Mouse (Mus musculus) limb, embryonic 12.5 days (tissue): ENCODE measurements at regions not wholly inside any gene's neighbourhood (a gene's known extent, or its start where the extent isn't known, plus 50 kb on each side); places are given as distances from the start of the nearest gene placed in this dataset.

ENCODE experiments used
- ATAC-seq: fragments of 200-750 bp; cut with Nextera tagmentation; 2 replicates; pipeline ENCODE4 v1.8.0; 2017; ENCODE audit warnings: low read depth, moderate TSS enrichment; ENCODE audit not compliant: insufficient number of reproducible peaks, insufficient read depth, low FRiP score, low TSS enrichment
- H3K27ac ChIP-seq: fragments of 300-500 bp; sonication (generic); 2 replicates; pipeline ENCODE4 v1.5.1; 2016; ENCODE audit warnings: mild to moderate bottlenecking, moderate library complexity
- H3K27me3 ChIP-seq: fragments of 300-500 bp; sonication (generic); 2 replicates; pipeline ENCODE4 v1.6.1; 2016; ENCODE audit warnings: mild to moderate bottlenecking, moderate library complexity
- H3K36me3 ChIP-seq: fragments of 300-500 bp; sonication (generic); 2 replicates; pipeline ENCODE4 v1.6.1; 2016; ENCODE audit warnings: mild to moderate bottlenecking, moderate library complexity
- H3K4me1 ChIP-seq: fragments of 300-500 bp; sonication (generic); replicated peaks from 2 replicates; pipeline ENCODE4 v1.6.1; 2016
- H3K4me2 ChIP-seq: fragments of 300-500 bp; sonication (generic); 2 replicates; pipeline ENCODE4 v1.6.1; 2016; ENCODE audit warnings: mild to moderate bottlenecking, moderate library complexity
- H3K4me3 ChIP-seq: fragments of 300-500 bp; sonication (generic); replicated peaks from 2 replicates; pipeline ENCODE4 v1.5.1; 2016; ENCODE audit warnings: mild to moderate bottlenecking
- H3K9ac ChIP-seq: fragments of 300-500 bp; sonication (generic); replicated peaks from 2 replicates; pipeline ENCODE4 v1.6.1; 2016; ENCODE audit warnings: mild to moderate bottlenecking, moderate library complexity
- H3K9me3 ChIP-seq: fragments of 300-500 bp; sonication (generic); 2 replicates; pipeline ENCODE4 v1.6.1; 2016; ENCODE audit warnings: mild to moderate bottlenecking, moderate library complexity
- WGBS: fragments of 180-500 bp; shearing (Covaris S2); methylation state at CpG from one replicate; pipeline ENCODE4 v1.1.7; 2016; 5-methylcytosine and 5-hydroxymethylcytosine counted together

DNA sequence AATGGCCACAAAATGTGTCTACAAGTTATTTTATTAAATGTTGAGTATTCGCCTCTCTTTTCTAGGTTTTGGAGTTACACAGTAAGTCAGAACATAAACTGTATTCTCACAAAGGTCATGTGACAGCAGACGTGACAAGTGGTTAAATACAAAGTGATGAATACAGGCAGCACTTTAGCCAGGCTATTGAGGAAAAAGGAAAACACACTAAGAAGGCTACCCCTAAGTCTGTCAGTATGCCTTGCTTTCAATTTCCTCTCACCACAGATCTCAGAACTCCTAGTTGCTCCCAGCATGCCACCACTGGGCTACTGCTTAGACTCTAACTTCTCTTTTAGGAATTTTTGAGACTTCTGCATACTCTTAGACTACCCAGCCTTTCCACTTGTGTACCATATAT lies 297.9 kb upstream of the Pex5l start:
- Histone ChIP-seq H3K4me2 (no peak overlapping the region), H3K9ac (no peak overlapping the region), H3K4me1 (no peaks in the 10 kb centered on the region), H3K4me3 (no peak overlapping the region), H3K27ac (no peak overlapping the region), H3K36me3 (no peaks in the 10 kb centered on the region), H3K27me3 (no peaks in the 10 kb centered on the region), H3K9me3 (no peaks in the 10 kb centered on the region)
- WGBS = 81% methylated on average over 2 of the region's 2 CpGs
- ATAC-seq = no peak

DNA sequence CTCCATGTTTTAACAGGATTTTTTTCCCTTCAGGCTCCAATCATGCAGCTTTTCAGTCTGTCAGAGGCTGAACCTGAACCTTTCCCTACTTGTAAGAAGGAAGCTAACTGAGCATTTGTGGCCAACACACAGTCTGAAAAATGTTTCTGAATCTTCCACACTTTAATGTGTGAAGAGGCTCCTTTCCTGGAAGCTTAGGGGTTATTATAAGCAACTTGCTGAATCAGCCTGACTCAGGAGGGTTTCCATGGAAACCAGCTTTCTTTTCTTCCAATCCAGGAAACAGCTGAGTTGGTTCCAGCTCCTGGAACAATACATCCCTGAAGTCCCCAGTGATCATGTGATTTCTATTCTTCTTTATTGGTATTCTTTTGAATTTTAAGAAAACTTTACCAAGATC lies 297.5 kb upstream of the Pex5l start:
- H3K36me3 ChIP-seq = no peaks in the 10 kb centered on the region
- H3K9ac ChIP-seq = no peak overlapping the region
- no peak for ATAC-seq
- no peak overlapping the region for H3K4me2 ChIP-seq
- no peaks in the 10 kb centered on the region for H3K9me3 ChIP-seq
- H3K27ac ChIP-seq = no peak overlapping the region
- H3K4me1 ChIP-seq = no peaks in the 10 kb centered on the region
- H3K27me3 ChIP-seq = no peaks in the 10 kb centered on the region
- no peak overlapping the region for H3K4me3 ChIP-seq

GRCm38 (mm10) chr3:33416922-33417321 lies 273.9 kb upstream of the Pex5l start:
- Histone ChIP-seq H3K27ac (no peak overlapping the region), H3K4me3 (no peak overlapping the region), H3K9me3 (no peaks in the 10 kb centered on the region), H3K36me3 (no peaks in the 10 kb centered on the region), H3K27me3 (no peaks in the 10 kb centered on the region), H3K9ac (no peak overlapping the region), H3K4me2 (no peak overlapping the region), H3K4me1 (no peaks in the 10 kb centered on the region)
- ATAC-seq = no peak
- 74% methylated on average over 3 of the region's 3 CpGs for WGBS

DNA sequence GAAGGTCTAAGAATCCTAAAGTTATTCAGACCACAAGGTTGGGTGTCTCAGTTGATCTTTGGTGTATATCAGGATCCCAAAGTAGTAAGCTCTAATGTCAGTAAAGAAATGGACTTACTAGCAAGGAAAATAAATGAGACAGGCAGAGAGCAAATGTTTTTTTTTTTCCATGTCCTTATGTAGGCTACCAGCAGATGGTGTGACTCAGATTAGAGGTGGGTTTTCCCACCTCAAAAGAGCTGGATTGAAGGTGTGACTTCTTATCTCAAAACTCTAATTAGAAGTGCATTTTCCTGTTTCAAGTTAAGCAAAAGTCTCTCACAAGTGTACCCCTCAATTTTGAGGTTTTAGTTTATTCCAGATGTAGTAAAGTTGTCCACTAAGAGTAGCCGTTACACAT lies 273.3 kb upstream of the Pex5l start:
- 62% methylated on average over 1 of the region's 1 CpGs for WGBS

DNA sequence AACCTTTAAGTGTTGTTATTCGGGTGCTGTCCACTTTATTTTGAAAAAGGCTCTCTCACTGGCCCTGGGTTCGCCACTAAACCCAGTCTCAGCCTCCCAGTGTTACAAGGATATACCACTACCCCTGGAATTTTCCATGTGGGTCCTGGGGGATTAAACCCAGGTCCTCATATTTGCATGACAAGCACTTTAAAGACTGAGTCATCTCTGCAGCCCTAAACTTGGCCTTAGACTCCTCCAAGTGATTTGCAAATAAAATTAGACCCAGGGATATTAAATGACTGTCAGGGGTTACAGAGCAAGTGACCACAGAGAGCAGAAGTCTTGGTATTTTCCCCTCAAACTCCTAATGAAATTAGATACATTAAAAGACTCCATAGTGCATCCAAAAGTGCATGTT lies 258.9 kb upstream of the Pex5l start:
- 75% methylated on average over 2 of the region's 2 CpGs for WGBS
- ATAC-seq = no peak

More for the DNA sequence above, 273.3 kb upstream of the Pex5l start:
- H3K4me1 ChIP-seq = no peaks in the 10 kb centered on the region
- H3K36me3 ChIP-seq = no peaks in the 10 kb centered on the region
- H3K4me3 ChIP-seq = no peak overlapping the region
- no peaks in the 10 kb centered on the region for H3K9me3 ChIP-seq
- no peak overlapping the region for H3K27ac ChIP-seq
- no peak overlapping the region for H3K9ac ChIP-seq
- H3K27me3 ChIP-seq = no peaks in the 10 kb centered on the region
- no peak for ATAC-seq
- no peak overlapping the region for H3K4me2 ChIP-seq

DNA sequence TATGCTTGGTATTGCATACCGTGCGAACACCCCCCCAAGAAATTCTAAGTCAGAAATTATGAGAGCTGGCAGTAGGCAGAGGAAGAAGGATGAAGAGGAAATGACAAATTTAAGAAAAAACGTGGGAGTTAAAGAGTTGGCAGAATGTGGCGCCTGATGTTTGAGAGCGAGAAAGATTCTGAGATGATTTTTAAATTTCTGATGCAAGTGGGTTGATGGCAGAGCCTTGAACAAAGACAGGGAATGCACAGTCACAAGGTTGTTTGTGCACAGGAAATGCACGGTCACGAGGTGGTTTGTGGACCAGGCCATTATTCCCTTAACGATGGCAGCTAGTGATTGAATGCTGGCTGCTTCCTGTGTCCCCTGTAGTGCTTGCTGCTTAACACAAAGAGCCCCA lies 256.3 kb upstream of the Pex5l start:
- H3K9me3 ChIP-seq = no peaks in the 10 kb centered on the region
- no peak overlapping the region for H3K4me2 ChIP-seq
- H3K4me1 ChIP-seq = no peaks in the 10 kb centered on the region
- H3K36me3 ChIP-seq = no peaks in the 10 kb centered on the region
- no peak overlapping the region for H3K9ac ChIP-seq
- 59% methylated on average over 8 of the region's 8 CpGs for WGBS
- no peaks in the 10 kb centered on the region for H3K27me3 ChIP-seq
- H3K4me3 ChIP-seq = no peak overlapping the region
- ATAC-seq = no peak
- no peak overlapping the region for H3K27ac ChIP-seq

More for the DNA sequence above, 258.9 kb upstream of the Pex5l start:
- Histone ChIP-seq H3K36me3 (no peaks in the 10 kb centered on the region), H3K27me3 (no peaks in the 10 kb centered on the region), H3K4me3 (no peak overlapping the region), H3K9ac (no peak overlapping the region), H3K27ac (no peak overlapping the region), H3K4me1 (no peaks in the 10 kb centered on the region), H3K9me3 (no peaks in the 10 kb centered on the region), H3K4me2 (no peak overlapping the region)

- no peaks in the 10 kb centered on the region for H3K9me3 ChIP-seq
- H3K27ac ChIP-seq = no peak overlapping the region
- no peak overlapping the region for H3K4me3 ChIP-seq
- H3K9ac ChIP-seq = no peak overlapping the region
- ATAC-seq = no peak
- no peaks in the 10 kb centered on the region for H3K4me1 ChIP-seq
- H3K36me3 ChIP-seq = no peaks in the 10 kb centered on the region
- 88% methylated on average over 2 of the region's 2 CpGs for WGBS
- no peak overlapping the region for H3K4me2 ChIP-seq
- no peaks in the 10 kb centered on the region for H3K27me3 ChIP-seq
Observed at GRCm38 (mm10) chr3:33398326-33398725, 255.3 kb upstream of the Pex5l start.

GRCm38 (mm10) chr3:33397217-33397616 lies 254.2 kb upstream of the Pex5l start:
- H3K4me2 ChIP-seq = no peak overlapping the region
- ATAC-seq = no peak
- no peaks in the 10 kb centered on the region for H3K9me3 ChIP-seq
- no peaks in the 10 kb centered on the region for H3K4me1 ChIP-seq
- H3K4me3 ChIP-seq = no peak overlapping the region
- no peaks in the 10 kb centered on the region for H3K27me3 ChIP-seq
- H3K27ac ChIP-seq = no peak overlapping the region
- 69% methylated on average over 6 of the region's 6 CpGs for WGBS
- H3K36me3 ChIP-seq = no peaks in the 10 kb centered on the region
- no peak overlapping the region for H3K9ac ChIP-seq

GRCm38 (mm10) chr3:33392541-33392822 lies 249.4 kb upstream of the Pex5l start:
- H3K4me3 ChIP-seq = no peak overlapping the region
- no peaks in the 10 kb centered on the region for H3K9me3 ChIP-seq
- H3K4me1 ChIP-seq = no peaks in the 10 kb centered on the region
- H3K9ac ChIP-seq = no peak overlapping the region
- no peaks in the 10 kb centered on the region for H3K27me3 ChIP-seq
- H3K36me3 ChIP-seq = no peaks in the 10 kb centered on the region
- no peak for ATAC-seq
- H3K27ac ChIP-seq = no peak overlapping the region
- WGBS = 65% methylated on average over 1 of the region's 1 CpGs
- no peak overlapping the region for H3K4me2 ChIP-seq

GRCm38 (mm10) chr3:33391765-33392540 lies 248.9 kb upstream of the Pex5l start:
- Histone ChIP-seq H3K4me3 (no peak overlapping the region), H3K27ac (no peak overlapping the region), H3K9me3 (no peaks in the 10 kb centered on the region), H3K36me3 (no peaks in the 10 kb centered on the region), H3K9ac (no peak overlapping the region), H3K27me3 (no peaks in the 10 kb centered on the region), H3K4me1 (no peaks in the 10 kb centered on the region), H3K4me2 (no peak overlapping the region)
- 85% methylated on average over 4 of the region's 4 CpGs for WGBS
- 0 out of 2 replicates have a peak, but pooled peaks have one; percentile 26 for ATAC-seq

GRCm38 (mm10) chr3:33388171-33388570 lies 245.1 kb upstream of the Pex5l start:
- no peaks in the 10 kb centered on the region for H3K4me1 ChIP-seq
- H3K9ac ChIP-seq = no peak overlapping the region
- no peak overlapping the region for H3K4me3 ChIP-seq
- no peak overlapping the region for H3K4me2 ChIP-seq
- H3K9me3 ChIP-seq = no peaks in the 10 kb centered on the region
- H3K27me3 ChIP-seq = no peaks in the 10 kb centered on the region
- WGBS = 41% methylated on average over 1 of the region's 1 CpGs
- no peaks in the 10 kb centered on the region for H3K36me3 ChIP-seq
- no peak for ATAC-seq
- H3K27ac ChIP-seq = no peak overlapping the region

- 93% methylated on average over 1 of the region's 1 CpGs for WGBS
- Histone ChIP-seq H3K4me2 (no peak overlapping the region), H3K9me3 (no peaks in the 10 kb centered on the region), H3K36me3 (no peaks in the 10 kb centered on the region), H3K4me3 (no peak overlapping the region), H3K4me1 (no peaks in the 10 kb centered on the region), H3K27me3 (no peaks in the 10 kb centered on the region), H3K27ac (no peak overlapping the region), H3K9ac (no peak overlapping the region)
- ATAC-seq = no peak
Observed at GRCm38 (mm10) chr3:33383622-33384021, 240.6 kb upstream of the Pex5l start.
